Mouse (Mus musculus) heart, adult 10 weeks (tissue): ENCODE data around the gene 1500015O10Rik. TPM values are rescaled to one million over a fixed set of nuclear protein-coding genes. Genes with fewer than 3 reads are reported as not detected.

Source experiments
- polyA plus RNA-seq: library from polyadenylated mRNA; stranded (reverse); fragments of 350-450 nt; fragmentation: Illumina TruSeq; extraction: RNeasy Lipid Tissue Mini Kit (QIAGEN cat#74804); gene quantifications from one replicate; pipeline ENCODE4 v1.2.3, GENCODE M21; 2014; ENCODE audit warnings: low read depth, low replicate concordance

1500015O10Rik gene
- polyA plus RNA-seq: 5.6 TPM

DNA sequence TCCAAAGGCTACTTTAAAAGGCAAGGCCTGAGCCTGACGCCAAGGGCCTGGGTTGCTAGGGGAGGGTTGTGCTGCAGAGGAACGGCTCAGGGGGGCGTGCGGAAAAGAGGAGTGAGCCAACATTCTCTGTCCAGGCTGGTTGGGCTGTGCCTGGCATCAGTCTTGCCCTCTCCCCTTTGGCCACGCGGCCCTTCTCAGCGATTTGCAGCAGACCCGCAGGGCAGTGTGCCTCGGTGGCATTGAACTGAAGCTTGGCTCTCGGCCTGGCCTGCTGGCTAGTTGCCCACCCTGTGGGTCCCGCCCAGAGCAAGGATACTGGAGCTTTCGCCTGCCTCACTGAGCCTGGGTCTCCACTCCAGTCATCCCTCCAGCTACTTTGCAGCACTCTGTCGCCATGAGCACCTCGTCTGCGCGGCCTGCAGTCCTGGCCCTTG, at the start of gene 1500015O10Rik:
TSS of gene 1500015O10Rik (plus strand) at position 112 of the 434 bp plus-strand sequence.

Other genes with a start within 250 kb of the 1500015O10Rik start
- gene Uxs1, start 97.2 kb downstream of the 1500015O10Rik start, polyA plus RNA-seq: 11.3 TPM
- 29.3 TPM for gene Tpp2, start 203.0 kb downstream of the 1500015O10Rik start, polyA plus RNA-seq